Mouse (Mus musculus) forelimb bud, embryonic 11.5 days (tissue): Measurements from ENCODE around the gene Dock8.

ENCODE experiments used
- DNase-seq: peaks from one replicate; pipeline ENCODE4 v3.0.0-alpha.2; 2012; ENCODE audit warnings: low read depth, low spot score

Dock8 gene

GRCm38 (mm10) chr19:25116981-25117380 lies 117.6 kb downstream of the Dock8 start:
- DNase-seq = no peak

GRCm38 (mm10) chr19:25122417-25122816 lies 123.1 kb downstream of the Dock8 start:
- DNase-seq = no peak

GRCm38 (mm10) chr19:25123031-25123430 lies 123.7 kb downstream of the Dock8 start:
- DNase-seq = no peak

GRCm38 (mm10) chr19:25123461-25123860 lies 124.1 kb downstream of the Dock8 start:
- DNase-seq = no peak

- peak; percentile 52 for DNase-seq
These were observed 133.0 kb downstream of the Dock8 start for GRCm38 (mm10) chr19:25132322-25132721.

- no peak for DNase-seq
These were observed 134.6 kb downstream of the Dock8 start for GRCm38 (mm10) chr19:25133959-25134358.

- no peak for DNase-seq
These were observed 136.8 kb downstream of the Dock8 start for GRCm38 (mm10) chr19:25136171-25136570.

- DNase-seq = no peak
These were observed 138.8 kb downstream of the Dock8 start for GRCm38 (mm10) chr19:25137907-25138820.

GRCm38 (mm10) chr19:25144110-25145028 lies 145.0 kb downstream of the Dock8 start:
- DNase-seq = no peak

- DNase-seq = peak; percentile 74
These were observed 145.8 kb downstream of the Dock8 start for GRCm38 (mm10) chr19:25145116-25145515.

- no peak for DNase-seq
These were observed 146.8 kb downstream of the Dock8 start for GRCm38 (mm10) chr19:25146122-25146521.

GRCm38 (mm10) chr19:25149788-25150187 lies 150.5 kb downstream of the Dock8 start:
- no peak for DNase-seq

- DNase-seq = no peak
These were observed 155.3 kb downstream of the Dock8 start for GRCm38 (mm10) chr19:25154506-25155178.

GRCm38 (mm10) chr19:25155250-25155649 lies 155.9 kb downstream of the Dock8 start:
- DNase-seq = no peak

- no peak for DNase-seq
These were observed 156.4 kb downstream of the Dock8 start for GRCm38 (mm10) chr19:25155709-25156108.

GRCm38 (mm10) chr19:25162270-25162669 lies 162.9 kb downstream of the Dock8 start:
- no peak for DNase-seq

- DNase-seq = no peak
These were observed 164.1 kb downstream of the Dock8 start for GRCm38 (mm10) chr19:25163426-25163825.

- DNase-seq = no peak
These were observed 167.1 kb downstream of the Dock8 start for GRCm38 (mm10) chr19:25166412-25166811.

- DNase-seq = no peak
These were observed 172.1 kb downstream of the Dock8 start for GRCm38 (mm10) chr19:25171395-25171794.

GRCm38 (mm10) chr19:25176746-25177145 lies 177.4 kb downstream of the Dock8 start:
- no peak for DNase-seq

- no peak for DNase-seq
These were observed 180.7 kb downstream of the Dock8 start for GRCm38 (mm10) chr19:25180024-25180423.

GRCm38 (mm10) chr19:25180547-25180946 lies 181.2 kb downstream of the Dock8 start:
- DNase-seq = no peak
